Mouse (Mus musculus) ES-Bruce4 (cell line): ENCODE results near the gene Ptpro. TPM values are rescaled to one million over a fixed set of nuclear protein-coding genes. Genes with fewer than 3 reads are reported as not detected.

Experiments used
- H3K27ac ChIP-seq: 2 replicates; pipeline ENCODE4 v1.5.1; 2012; ENCODE audit warnings: low read length, inconsistent platforms; ENCODE audit not compliant: insufficient read depth
- H3K27me3 ChIP-seq: 2 replicates; pipeline ENCODE4 v1.6.1; 2012; ENCODE audit warnings: mild to moderate bottlenecking, low read length, inconsistent platforms; ENCODE audit not compliant: control insufficient read depth, poor library complexity, insufficient read depth, severe bottlenecking
- H3K36me3 ChIP-seq: 2 replicates; pipeline ENCODE4 v1.6.1; 2012; ENCODE audit warnings: inconsistent platforms, mild to moderate bottlenecking, low read length, moderate library complexity; ENCODE audit not compliant: control insufficient read depth, poor library complexity, insufficient read depth, severe bottlenecking
- H3K4me1 ChIP-seq: one replicate; pipeline ENCODE4 v1.8.1; 2011; ENCODE audit warnings: low read length; ENCODE audit not compliant: control insufficient read depth, insufficient read depth
- H3K4me3 ChIP-seq: 2 replicates; pipeline ENCODE4 v1.5.1; 2011; ENCODE audit warnings: low read depth, mild to moderate bottlenecking, low read length
- H3K9ac ChIP-seq: 2 replicates; pipeline ENCODE4 v1.6.1; 2012; ENCODE audit warnings: low read depth, mild to moderate bottlenecking, inconsistent platforms; ENCODE audit not compliant: poor library complexity, severe bottlenecking
- H3K9me3 ChIP-seq: replicated peaks from 2 replicates; pipeline ENCODE4 v1.6.1; 2012; ENCODE audit warnings: mild to moderate bottlenecking, low read length, inconsistent platforms; ENCODE audit not compliant: control insufficient read depth, poor library complexity, insufficient read depth, severe bottlenecking
- CTCF ChIP-seq: IDR thresholded peaks from one replicate; pipeline ENCODE4 v1.8.1; 2011; ENCODE audit warnings: low read depth, low read length
- EP300 ChIP-seq: IDR thresholded peaks from 2 replicates; pipeline ENCODE4 v1.6.1; 2011; ENCODE audit warnings: low read depth, low read length; ENCODE audit not compliant: insufficient read depth
- POLR2A ChIP-seq: IDR thresholded peaks from one replicate; pipeline ENCODE4 v1.8.1; 2011; ENCODE audit warnings: low read length; ENCODE audit not compliant: insufficient read depth
- polyA plus RNA-seq: library from polyadenylated mRNA; stranded (reverse); fragments of >200 nt; gene quantifications from 2 replicates; pipeline ENCODE4 v1.2.4, GENCODE M21; 2011; ENCODE audit warnings: low read depth; ENCODE audit not compliant: missing spikeins, insufficient read depth, insufficient read length

The Ptpro gene
- polyA plus RNA-seq, 1 experiment = not detected

DNA sequence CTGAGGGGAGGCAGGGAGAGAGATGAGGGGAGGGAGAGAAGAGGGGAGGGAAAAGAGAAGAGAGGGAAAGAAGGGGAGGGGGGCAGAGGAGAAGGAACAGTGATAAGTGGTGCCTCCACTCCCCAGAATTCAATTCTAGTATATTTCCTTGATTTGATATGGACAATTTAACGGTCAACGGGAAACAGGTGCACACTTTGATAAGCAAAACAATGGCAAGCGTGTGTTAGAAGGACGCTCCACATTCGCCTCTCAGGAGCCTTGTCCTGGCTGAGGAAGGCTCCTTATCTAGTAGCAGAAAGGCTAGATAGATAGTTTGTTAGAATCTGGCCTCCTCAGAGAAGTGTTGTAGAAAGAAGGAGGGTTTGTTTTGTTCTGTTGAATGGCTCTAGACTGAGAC is 260.6 kb downstream of the Ptpro start:
- Histone ChIP-seq H3K9me3 (no peaks in the 10 kb centered on the region), H3K27ac (no peak overlapping the region), H3K4me3 (no peak overlapping the region), H3K36me3 (peaks cover 4% of the 10 kb centered on the region; the same call in 1 of the 2 replicates), H3K4me1 (no peaks in the 10 kb centered on the region), H3K9ac (no peak overlapping the region), H3K27me3 (no peaks in the 10 kb centered on the region)
- TF ChIP-seq POLR2A (no peak), EP300 (no peak), CTCF (no peak)

Other genes with a start within 250 kb of the Ptpro start
- 0.53 TPM in 1 of 2 replicates, not detected in the other for gene Rerg, start 81.8 kb upstream of the Ptpro start, polyA plus RNA-seq